Mouse (Mus musculus) heart, embryonic 11.5 days (tissue): Measurements from ENCODE around the gene Spin1. TPM values are rescaled to one million over a fixed set of nuclear protein-coding genes. Genes with fewer than 3 reads are reported as not detected.

Source experiments
- ATAC-seq: fragments of 200-750 bp; cut with Nextera tagmentation; replicated peaks from 2 replicates; pipeline ENCODE4 v1.8.0; 2017; ENCODE audit warnings: moderate library complexity; ENCODE audit not compliant: insufficient number of reproducible peaks, low FRiP score, low TSS enrichment
- H3K27ac ChIP-seq: fragments of 300-500 bp; sonication (generic); 2 replicates; pipeline ENCODE4 v1.5.1; 2014; ENCODE audit warnings: mild to moderate bottlenecking, low read depth, low read length
- H3K27me3 ChIP-seq: fragments of 300-500 bp; sonication (generic); 2 replicates; pipeline ENCODE4 v1.6.1; 2014; ENCODE audit warnings: mild to moderate bottlenecking, low read length, mixed read lengths; ENCODE audit not compliant: control insufficient read depth, insufficient read depth
- H3K36me3 ChIP-seq: fragments of 300-500 bp; sonication (generic); 2 replicates; pipeline ENCODE4 v1.6.1; 2014; ENCODE audit warnings: mild to moderate bottlenecking, low read length, moderate library complexity, mixed read lengths; ENCODE audit not compliant: control insufficient read depth, insufficient read depth
- H3K4me1 ChIP-seq: fragments of 300-500 bp; sonication (generic); 2 replicates; pipeline ENCODE4 v1.6.1; 2014; ENCODE audit warnings: low read length; ENCODE audit not compliant: control insufficient read depth, insufficient read depth
- H3K4me2 ChIP-seq: fragments of 300-500 bp; sonication (generic); 2 replicates; pipeline ENCODE4 v1.6.1; 2014; ENCODE audit warnings: mild to moderate bottlenecking, moderate library complexity
- H3K4me3 ChIP-seq: fragments of 300-500 bp; sonication (generic); 2 replicates; pipeline ENCODE4 v1.5.1; 2014; ENCODE audit warnings: low read depth, low read length
- H3K9ac ChIP-seq: fragments of 300-500 bp; sonication (generic); 2 replicates; pipeline ENCODE4 v1.6.1; 2014; ENCODE audit warnings: mild to moderate bottlenecking, low read depth, low read length, moderate library complexity
- H3K9me3 ChIP-seq: fragments of 300-500 bp; sonication (generic); replicated peaks from 2 replicates; pipeline ENCODE4 v1.6.1; 2016; ENCODE audit warnings: low read length; ENCODE audit not compliant: control insufficient read depth
- WGBS: fragments of 180-500 bp; shearing (Covaris S2); extraction: QIAGEN DNeasy Blood & Tissue Kit; methylation state at CpG from one replicate; pipeline ENCODE4 v1.1.7; 2014; ENCODE audit not compliant: insufficient replicate concordance; 5-methylcytosine and 5-hydroxymethylcytosine counted together
- polyA plus RNA-seq: library from polyadenylated mRNA; unstranded; fragments of >200 nt; fragmentation: Nextera tagmentation; extraction: Ambion mirVana; gene quantifications from 2 replicates; pipeline ENCODE4 v1.2.1, GENCODE M21; 2014

Spin1 gene
- polyA plus RNA-seq, 1 experiment from 2014 or later: 56.7 TPM

DNA sequence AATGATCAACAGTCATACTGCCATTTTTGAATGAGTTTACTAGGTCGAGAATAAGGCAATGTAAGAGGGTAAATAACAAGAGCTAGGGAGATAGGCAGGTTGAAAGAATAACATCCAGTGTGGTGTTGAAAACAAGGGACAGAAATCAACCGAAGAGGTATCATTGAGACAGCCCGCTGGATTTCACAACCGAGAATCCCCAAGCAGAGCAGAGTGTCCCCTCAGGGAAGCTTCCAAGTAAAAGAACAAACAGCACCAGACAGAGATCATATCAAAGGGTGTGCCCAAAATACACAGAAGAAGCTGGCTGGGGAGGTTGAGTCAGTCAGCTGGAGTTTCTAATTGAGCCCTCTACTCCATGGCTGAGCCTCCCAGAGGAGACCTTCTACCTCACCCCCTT, 11.6 kb upstream of the Spin1 start:
- no peak overlapping the region for H3K27ac ChIP-seq
- 75% methylated on average over 4 of the region's 4 CpGs for WGBS
- no peak overlapping the region for H3K4me3 ChIP-seq
- H3K4me1 ChIP-seq: no peaks in the 10 kb centered on the region
- no peaks in the 10 kb centered on the region for H3K27me3 ChIP-seq
- no peaks in the 10 kb centered on the region for H3K36me3 ChIP-seq
- H3K4me2 ChIP-seq: no peak overlapping the region
- ATAC-seq: no peak
- H3K9me3 ChIP-seq: no peaks in the 10 kb centered on the region
- H3K9ac ChIP-seq: no peak overlapping the region

DNA sequence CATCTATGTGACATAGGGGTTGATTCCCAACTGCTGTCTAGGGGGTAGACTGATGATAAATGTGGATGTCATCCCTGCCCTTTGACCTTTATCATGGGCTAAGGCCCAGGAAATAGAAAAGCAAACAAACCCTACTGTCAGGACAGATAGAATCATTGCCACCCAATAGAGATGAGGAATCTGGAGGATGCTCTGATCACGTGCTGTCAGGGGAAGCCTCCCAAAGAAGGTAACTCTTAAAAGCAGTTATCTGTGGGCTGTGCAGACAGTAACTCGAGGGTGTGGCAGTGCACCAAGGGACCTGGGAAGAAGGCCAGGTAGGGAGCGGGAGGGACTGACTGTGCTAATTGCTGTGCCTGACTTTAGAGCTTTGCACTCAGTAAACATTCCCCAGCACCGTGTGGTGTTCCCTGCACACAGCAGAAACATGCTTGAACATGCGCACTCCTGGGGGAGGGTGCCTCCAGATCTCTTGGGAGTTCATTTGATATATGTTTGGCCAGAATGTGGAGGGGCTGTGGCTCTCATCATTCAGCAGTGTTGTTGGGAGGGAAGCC, 10.5 kb upstream of the Spin1 start:
- 64% methylated on average over 5 of the region's 5 CpGs for WGBS
- ATAC-seq: no peak

DNA sequence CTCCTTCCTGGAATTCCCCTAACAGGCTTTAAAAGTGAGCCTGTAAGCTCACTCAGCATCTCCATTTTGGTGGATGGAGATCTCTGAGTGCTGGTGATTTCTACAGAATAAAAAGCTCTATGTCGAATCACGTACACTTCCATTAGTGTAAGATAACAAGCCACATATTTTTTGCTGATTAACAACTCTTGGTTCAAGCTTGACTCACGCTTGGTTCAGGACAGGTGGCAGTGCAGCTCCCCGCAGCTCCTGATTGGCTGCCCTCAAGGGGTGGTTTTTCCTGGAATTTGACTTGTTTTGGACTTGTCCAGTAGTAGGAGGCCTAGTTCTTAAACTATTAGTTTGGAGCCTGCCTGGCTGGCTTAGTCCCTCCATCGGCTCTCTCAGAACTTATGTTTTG, 7.2 kb upstream of the Spin1 start:
- no peak overlapping the region for H3K27ac ChIP-seq
- H3K27me3 ChIP-seq: no peaks in the 10 kb centered on the region
- ATAC-seq: no peak
- no peaks in the 10 kb centered on the region for H3K4me1 ChIP-seq
- H3K36me3 ChIP-seq: no peaks in the 10 kb centered on the region
- no peak overlapping the region for H3K4me2 ChIP-seq
- no peak overlapping the region for H3K9ac ChIP-seq
- no peak overlapping the region for H3K4me3 ChIP-seq
- no peaks in the 10 kb centered on the region for H3K9me3 ChIP-seq
- 78% methylated on average over 5 of the region's 5 CpGs for WGBS

More for the DNA sequence above, 10.5 kb upstream of the Spin1 start:
- no peaks in the 10 kb centered on the region for H3K9me3 ChIP-seq
- H3K4me1 ChIP-seq: no peaks in the 10 kb centered on the region
- H3K9ac ChIP-seq: no peak overlapping the region
- no peak overlapping the region for H3K4me2 ChIP-seq
- no peaks in the 10 kb centered on the region for H3K27me3 ChIP-seq
- H3K4me3 ChIP-seq: no peak overlapping the region
- H3K36me3 ChIP-seq: no peaks in the 10 kb centered on the region
- H3K27ac ChIP-seq: no peak overlapping the region

DNA sequence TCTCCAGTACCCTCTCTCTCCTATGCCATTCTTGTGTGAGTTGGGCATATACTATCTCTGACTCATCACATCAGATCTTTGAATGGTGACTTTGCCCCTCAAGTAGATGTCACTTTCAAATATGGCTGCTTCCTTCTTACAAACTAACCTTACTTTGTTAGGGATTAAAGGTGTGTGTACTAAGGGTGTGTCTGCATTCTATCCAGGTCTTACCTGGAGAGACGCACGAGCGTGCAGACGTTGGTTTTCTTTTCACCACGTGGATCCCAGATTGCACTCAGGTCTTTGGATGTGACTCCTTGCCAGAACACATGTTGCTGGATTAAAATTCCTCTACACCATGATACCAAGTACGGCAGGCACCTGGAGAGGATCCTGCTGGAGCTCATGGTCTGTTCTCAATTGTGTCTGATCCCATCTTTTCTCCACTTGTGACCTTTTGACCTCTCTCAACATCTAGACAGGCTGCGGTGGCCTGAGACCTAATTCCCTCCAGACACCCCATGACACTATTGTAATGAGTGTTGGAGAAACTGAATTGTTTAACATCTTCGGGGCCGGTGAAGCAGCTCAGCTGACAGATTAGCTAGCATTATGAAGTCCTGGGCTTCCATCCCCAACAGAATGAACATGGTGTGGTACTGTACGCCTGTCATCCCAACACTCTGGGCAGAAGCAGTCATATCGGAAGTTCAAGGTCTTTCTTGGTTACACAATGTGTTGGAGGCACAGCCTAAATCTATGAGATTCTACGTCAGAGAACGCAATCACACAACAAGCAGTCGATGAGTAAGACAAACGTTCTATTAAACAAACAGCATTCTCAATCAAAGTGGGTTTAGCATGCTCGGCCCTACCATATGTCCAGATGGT, 6.1 kb upstream of the Spin1 start:
- no peak for ATAC-seq
- no peaks in the 10 kb centered on the region; the same call in 1 of the 2 replicates for H3K4me1 ChIP-seq
- no peak overlapping the region for H3K9ac ChIP-seq
- no peak overlapping the region for H3K27ac ChIP-seq
- H3K27me3 ChIP-seq: no peaks in the 10 kb centered on the region
- WGBS: 86% methylated on average over 16 of the region's 16 CpGs
- H3K9me3 ChIP-seq: no peaks in the 10 kb centered on the region
- H3K36me3 ChIP-seq: no peaks in the 10 kb centered on the region
- no peak overlapping the region for H3K4me3 ChIP-seq
- no peak overlapping the region for H3K4me2 ChIP-seq

DNA sequence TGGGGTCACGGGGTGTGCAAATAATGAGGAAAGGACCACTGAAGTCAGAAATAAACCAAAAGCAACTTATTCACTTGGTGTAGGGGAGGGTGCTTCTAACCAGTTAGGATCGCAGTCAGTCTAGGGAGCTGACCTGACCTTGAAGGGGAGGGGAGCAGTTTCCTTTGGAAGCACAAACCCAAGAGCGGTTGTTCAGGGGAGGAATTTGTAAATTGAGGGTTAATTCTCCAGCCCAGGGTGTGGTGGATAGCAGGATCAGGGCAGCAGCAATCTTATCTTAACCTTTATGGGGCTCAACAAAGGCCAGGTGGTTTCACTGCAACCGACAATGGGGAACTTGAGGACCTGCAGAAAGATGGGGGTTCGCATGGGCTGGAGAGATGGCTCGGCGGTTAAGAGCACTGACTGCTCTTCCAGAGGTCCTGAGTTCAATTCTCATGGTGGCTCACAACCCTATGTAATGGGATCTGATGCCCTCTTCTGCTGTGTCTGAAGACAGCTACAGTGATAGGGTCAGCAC, 5.4 kb upstream of the Spin1 start:
- H3K4me2 ChIP-seq: no peak overlapping the region
- H3K4me3 ChIP-seq: no peak overlapping the region
- no peaks in the 10 kb centered on the region for H3K9me3 ChIP-seq
- WGBS: 89% methylated on average over 7 of the region's 7 CpGs
- no peaks in the 10 kb centered on the region; the same call in 1 of the 2 replicates for H3K4me1 ChIP-seq
- no peaks in the 10 kb centered on the region for H3K36me3 ChIP-seq
- H3K27ac ChIP-seq: no peak overlapping the region
- H3K9ac ChIP-seq: no peak overlapping the region
- H3K27me3 ChIP-seq: no peaks in the 10 kb centered on the region
- ATAC-seq: no peak

DNA sequence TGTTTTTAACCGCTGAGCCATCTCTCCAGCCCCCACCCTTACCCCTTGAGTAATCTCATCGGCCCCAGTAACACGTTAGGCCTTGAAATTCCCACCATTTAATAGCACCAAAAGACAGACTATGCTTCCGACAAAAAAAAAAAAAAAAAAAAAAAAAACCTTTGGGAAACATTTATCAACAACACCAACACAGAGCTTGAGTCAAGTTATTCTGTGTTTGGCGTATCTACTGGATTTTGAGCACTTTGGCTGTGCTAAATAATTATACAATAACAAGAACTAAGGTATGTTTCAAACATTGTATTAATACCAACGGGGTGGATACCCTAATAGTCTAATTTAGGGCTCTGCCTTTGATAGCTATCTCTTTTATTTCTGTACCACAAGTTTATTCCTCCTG, 4.0 kb upstream of the Spin1 start:
- 83% methylated on average over 6 of the region's 6 CpGs for WGBS
- no peaks in the 10 kb centered on the region for H3K36me3 ChIP-seq
- H3K27ac ChIP-seq: no peak overlapping the region
- ATAC-seq: no peak
- no peaks in the 10 kb centered on the region for H3K9me3 ChIP-seq
- H3K4me2 ChIP-seq: no peak overlapping the region
- no peak overlapping the region for H3K4me3 ChIP-seq
- no peaks in the 10 kb centered on the region for H3K27me3 ChIP-seq
- H3K9ac ChIP-seq: no peak overlapping the region
- no peaks in the 10 kb centered on the region; the same call in 1 of the 2 replicates for H3K4me1 ChIP-seq

DNA sequence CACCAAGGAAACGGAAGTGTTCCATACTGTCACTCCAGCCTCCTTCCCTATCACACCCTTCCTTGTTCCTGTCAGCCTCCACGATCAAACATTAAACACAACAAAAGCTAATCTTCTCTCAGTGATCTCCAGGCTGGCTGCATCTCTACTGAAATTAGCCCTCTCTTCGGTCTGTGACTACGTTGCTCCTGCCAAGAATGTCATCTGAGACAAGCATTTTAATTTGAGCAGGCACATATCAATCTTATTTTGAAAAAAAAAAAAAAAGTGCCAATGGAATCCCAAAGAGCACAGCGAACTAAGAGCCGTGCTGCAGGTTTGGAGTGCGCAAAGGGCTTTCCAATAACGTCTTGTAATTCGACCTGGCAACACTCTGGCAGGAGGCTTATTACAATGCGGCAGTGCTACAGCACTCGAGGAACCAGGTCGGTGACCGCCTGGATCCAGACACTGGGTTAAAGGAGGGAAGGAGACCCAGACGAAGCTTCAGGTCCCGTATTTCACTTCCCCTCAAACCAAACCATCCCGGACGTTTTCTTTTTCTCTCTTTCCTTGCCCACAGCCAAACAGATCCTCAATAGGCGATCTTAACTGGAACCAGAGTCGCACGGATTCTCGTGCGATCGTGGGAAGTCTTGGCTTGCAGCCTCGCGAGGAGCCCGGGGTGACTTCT, 984 bp upstream of the Spin1 start:
- Histone ChIP-seq H3K27me3 (no peaks in the 10 kb centered on the region), H3K9me3 (no peaks in the 10 kb centered on the region), H3K4me1 (peaks cover 5% of the 10 kb centered on the region; the same call in 1 of the 2 replicates), H3K9ac (peak overlapping the region; percentile 93), H3K4me2 (peak overlapping the region; percentile 99), H3K36me3 (peaks cover 10% of the 10 kb centered on the region; the same call in 1 of the 2 replicates), H3K4me3 (peak overlapping the region; percentile 93), H3K27ac (0 out of 2 replicates have a peak overlapping the region, but pooled peaks have one; percentile 6)
- ATAC-seq: no peak
- 9% methylated on average over 26 of the region's 26 CpGs for WGBS

DNA sequence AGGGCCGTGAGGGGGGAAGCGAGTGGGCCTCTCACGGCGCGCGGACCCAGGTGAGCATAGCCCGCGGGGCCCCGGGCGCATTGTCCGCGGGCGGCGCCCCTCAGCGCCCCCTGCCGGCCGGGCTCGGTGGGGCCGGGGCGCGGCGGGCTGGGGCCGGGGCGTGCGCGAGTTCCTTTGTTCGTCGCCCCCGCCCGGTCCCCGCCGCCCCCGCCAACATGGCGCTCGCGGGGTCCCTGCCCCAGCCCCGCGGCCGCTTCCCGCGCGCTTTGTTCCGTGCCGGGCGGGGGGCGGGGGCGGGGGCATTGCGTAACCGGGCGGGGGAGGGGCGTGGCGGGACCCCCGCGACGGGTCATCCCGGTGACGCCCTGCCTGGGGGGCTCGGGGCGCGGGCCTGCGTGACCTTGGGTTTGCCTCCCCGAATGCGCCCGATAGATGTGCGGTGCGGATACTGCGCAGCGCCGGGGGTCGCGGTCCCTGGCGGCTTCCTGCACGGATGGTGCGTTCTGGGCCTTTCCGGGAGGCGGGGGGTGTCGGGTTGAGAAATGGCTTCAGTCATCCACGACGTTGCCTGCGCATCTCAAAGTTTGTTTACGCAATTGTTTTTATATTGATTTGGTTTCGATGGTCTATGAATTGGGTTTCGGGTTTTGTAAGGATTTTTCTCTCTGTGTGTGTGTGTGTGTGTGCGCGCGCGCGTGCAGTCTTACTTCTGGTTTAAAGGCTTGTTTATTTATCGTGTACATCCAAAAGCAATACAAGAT, 516 bp downstream of the Spin1 start:
- H3K9ac ChIP-seq: peak overlapping the region; percentile 93
- H3K4me2 ChIP-seq: peak overlapping the region; percentile 99
- H3K36me3 ChIP-seq: peaks cover 10% of the 10 kb centered on the region; the same call in 1 of the 2 replicates
- no peaks in the 10 kb centered on the region for H3K27me3 ChIP-seq
- peak; percentile 73 for ATAC-seq
- H3K27ac ChIP-seq: peak overlapping the region; percentile 87
- H3K4me3 ChIP-seq: peak overlapping the region; percentile 93
- peaks cover 5% of the 10 kb centered on the region; the same call in 1 of the 2 replicates for H3K4me1 ChIP-seq
- 4% methylated on average over 33 of the region's 89 CpGs for WGBS
- H3K9me3 ChIP-seq: no peaks in the 10 kb centered on the region
